Mouse (Mus musculus) embryonic fibroblast, embryonic 13.5 days (primary cell): ENCODE data around the gene Espnl.

Source experiments
- CTCF ChIP-seq: IDR thresholded peaks from 2 replicates; pipeline ENCODE4 v1.5.1; 2011; ENCODE audit warnings: mild to moderate bottlenecking, control low read depth, low read length, moderate library complexity, borderline replicate concordance; ENCODE audit not compliant: insufficient read depth
- POLR2A ChIP-seq: IDR thresholded peaks from 2 replicates; pipeline ENCODE4 v1.6.1; 2011; ENCODE audit warnings: low read depth, mild to moderate bottlenecking, control low read depth, low read length, moderate library complexity

- TF ChIP-seq POLR2A (no peak), CTCF (no peak)
Observed at GRCm38 (mm10) chr1:91397927-91398259, 76.0 kb downstream of the Espnl start.
